Mouse (Mus musculus) heart, embryonic 15.5 days (tissue): ENCODE data around the gene Zscan2. TPM values are rescaled to one million over a fixed set of nuclear protein-coding genes. Genes with fewer than 3 reads are reported as not detected.

Source experiments
- ATAC-seq: fragments of 200-750 bp; cut with Nextera tagmentation; replicated peaks from 2 replicates; pipeline ENCODE4 v1.8.0; 2017; ENCODE audit warnings: low read depth, moderate TSS enrichment; ENCODE audit not compliant: insufficient number of reproducible peaks, insufficient read depth, low FRiP score
- H3K27ac ChIP-seq: fragments of 300-500 bp; sonication (generic); 2 replicates; pipeline ENCODE4 v1.5.1; 2015; ENCODE audit warnings: mild to moderate bottlenecking, inconsistent platforms
- H3K27me3 ChIP-seq: fragments of 300-500 bp; sonication (generic); 2 replicates; pipeline ENCODE4 v1.6.1; 2015; ENCODE audit warnings: inconsistent platforms
- H3K36me3 ChIP-seq: fragments of 300-500 bp; sonication (generic); 2 replicates; pipeline ENCODE4 v1.6.1; 2015; ENCODE audit warnings: mild to moderate bottlenecking, inconsistent platforms
- H3K4me1 ChIP-seq: fragments of 300-500 bp; sonication (generic); replicated peaks from 2 replicates; pipeline ENCODE4 v1.6.1; 2015; ENCODE audit warnings: inconsistent platforms
- H3K4me2 ChIP-seq: fragments of 300-500 bp; sonication (generic); 2 replicates; pipeline ENCODE4 v1.6.1; 2015; ENCODE audit warnings: inconsistent platforms, mild to moderate bottlenecking, moderate library complexity
- H3K4me3 ChIP-seq: fragments of 300-500 bp; sonication (generic); 2 replicates; pipeline ENCODE4 v1.5.1; 2015; ENCODE audit warnings: mild to moderate bottlenecking, inconsistent platforms
- H3K9ac ChIP-seq: fragments of 300-500 bp; sonication (generic); 2 replicates; pipeline ENCODE4 v1.6.1; 2015; ENCODE audit warnings: mild to moderate bottlenecking, inconsistent platforms
- H3K9me3 ChIP-seq: fragments of 300-500 bp; sonication (generic); replicated peaks from 2 replicates; pipeline ENCODE4 v1.6.1; 2016; ENCODE audit warnings: inconsistent platforms
- WGBS: fragments of 180-500 bp; shearing (Covaris S2); methylation state at CpG from one replicate; pipeline ENCODE4 v1.1.7; 2015; ENCODE audit warnings: mixed read lengths; 5-methylcytosine and 5-hydroxymethylcytosine counted together
- polyA plus RNA-seq: library from polyadenylated mRNA; unstranded; fragments of >200 nt; fragmentation: Nextera tagmentation; extraction: Ambion mirVana; gene quantifications from 2 replicates; pipeline ENCODE4 v1.2.1, GENCODE M21; 2015

Zscan2 gene
- 1.8 and 2.0 TPM in 2 replicates for polyA plus RNA-seq

DNA sequence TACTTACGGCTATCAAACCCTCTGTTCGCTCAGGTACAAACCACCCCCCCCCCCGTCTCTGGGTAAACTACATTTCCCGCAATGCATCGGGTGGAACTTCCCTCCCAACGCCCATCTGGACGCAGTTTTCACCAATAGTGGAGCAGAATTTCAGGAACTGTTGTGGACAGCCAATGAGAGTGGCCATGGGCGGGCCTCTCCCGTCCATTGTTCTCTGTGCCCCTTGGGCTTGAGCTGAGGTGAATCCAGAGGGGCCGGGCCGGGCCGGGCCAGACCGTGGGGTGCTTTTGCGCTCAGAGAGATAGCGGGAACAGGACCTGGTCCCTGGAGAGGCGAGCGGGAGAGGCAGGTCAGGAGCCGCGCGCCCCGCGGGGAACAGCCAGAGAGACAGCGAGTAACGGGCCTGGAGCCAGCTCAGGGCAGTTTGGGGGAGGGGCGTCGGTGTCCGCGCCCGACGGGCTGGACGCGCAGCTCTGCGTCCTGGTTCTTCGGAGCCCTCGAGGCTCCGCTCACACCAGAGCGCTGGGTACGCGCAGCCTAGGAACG, at the start of gene Zscan2:
Gene Zscan2 (plus strand): TSS at position 192 of the 546 bp plus-strand sequence.
- Histone ChIP-seq H3K4me3 (peak within 1 kb of the TSS; percentile 92), H3K4me1 (peaks cover 33% of the 10 kb centered on the region), H3K4me2 (peak within 1 kb of the TSS; percentile 85), H3K9me3 (no peaks in the 10 kb centered on the region), H3K9ac (peak within 1 kb of the TSS; percentile 92), H3K27ac (peak within 1 kb of the TSS; percentile 94), H3K27me3 (no peaks in the 10 kb centered on the region), H3K36me3 (0 out of 2 replicates have a peak, but pooled peaks cover 10% of the 10 kb centered on the region)
- under 1% methylated on average over 40 of the region's 40 CpGs for WGBS
- ATAC-seq = peak; percentile 96

- Histone ChIP-seq H3K4me2 (no peak overlapping the region), H3K27me3 (no peaks in the 10 kb centered on the region), H3K4me1 (peaks cover 5% of the 10 kb centered on the region; the same call in 1 of the 2 replicates), H3K9ac (no peak overlapping the region), H3K4me3 (no peak overlapping the region), H3K9me3 (no peaks in the 10 kb centered on the region), H3K36me3 (no peaks in the 10 kb centered on the region), H3K27ac (no peak overlapping the region)
- no peak for ATAC-seq
- 67% methylated on average over 4 of the region's 4 CpGs for WGBS
These were observed 47.3 kb upstream of the Zscan2 start for GRCm38 (mm10) chr7:80813397-80813796.

- no peaks in the 10 kb centered on the region for H3K9me3 ChIP-seq
- H3K4me1 ChIP-seq = peaks cover 5% of the 10 kb centered on the region; the same call in 1 of the 2 replicates
- H3K4me2 ChIP-seq = no peak overlapping the region
- no peak for ATAC-seq
- H3K4me3 ChIP-seq = no peak overlapping the region
- no peak overlapping the region for H3K9ac ChIP-seq
- H3K27ac ChIP-seq = no peak overlapping the region
- no peaks in the 10 kb centered on the region for H3K27me3 ChIP-seq
- no peaks in the 10 kb centered on the region for H3K36me3 ChIP-seq
- WGBS = 44% methylated on average over 5 of the region's 5 CpGs
These were observed 44.1 kb upstream of the Zscan2 start for GRCm38 (mm10) chr7:80816641-80817040.

- no peak overlapping the region for H3K4me2 ChIP-seq
- 84% methylated on average over 4 of the region's 4 CpGs for WGBS
- H3K27me3 ChIP-seq = no peaks in the 10 kb centered on the region
- no peaks in the 10 kb centered on the region for H3K9me3 ChIP-seq
- no peaks in the 10 kb centered on the region for H3K36me3 ChIP-seq
- H3K27ac ChIP-seq = no peak overlapping the region
- ATAC-seq = no peak
- H3K4me1 ChIP-seq = peaks cover 12% of the 10 kb centered on the region
- H3K9ac ChIP-seq = no peak overlapping the region
- H3K4me3 ChIP-seq = no peak overlapping the region
These were observed 39.9 kb upstream of the Zscan2 start for GRCm38 (mm10) chr7:80820838-80821237.

DNA sequence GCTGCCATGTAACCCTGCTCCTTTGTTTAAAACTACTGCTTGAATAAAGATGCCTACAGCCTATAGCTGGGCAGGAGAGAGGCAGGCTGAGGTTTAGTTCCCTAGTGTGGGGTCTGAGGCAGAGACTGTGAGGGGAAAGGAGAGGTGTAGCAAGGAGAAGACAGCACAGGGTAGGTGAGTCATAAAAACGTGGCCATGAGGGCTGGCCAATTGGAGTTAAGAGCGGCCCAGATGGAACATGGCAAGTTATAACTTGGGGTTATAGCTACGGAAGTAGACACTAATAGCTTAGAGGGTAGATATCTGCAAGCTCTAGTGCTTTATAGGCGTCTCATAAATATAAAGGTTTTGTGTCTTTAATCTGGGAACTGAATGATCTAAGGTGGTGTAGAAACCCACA, 37.5 kb upstream of the Zscan2 start:
- peak overlapping the region; percentile 65; the same call in 1 of the 2 replicates for H3K27ac ChIP-seq
- H3K4me1 ChIP-seq = peaks cover 9% of the 10 kb centered on the region
- no peak overlapping the region for H3K4me2 ChIP-seq
- H3K4me3 ChIP-seq = no peak overlapping the region
- no peaks in the 10 kb centered on the region for H3K27me3 ChIP-seq
- no peaks in the 10 kb centered on the region for H3K36me3 ChIP-seq
- no peaks in the 10 kb centered on the region for H3K9me3 ChIP-seq
- ATAC-seq = no peak
- H3K9ac ChIP-seq = no peak overlapping the region
- WGBS = 81% methylated on average over 4 of the region's 4 CpGs

- peaks cover 12% of the 10 kb centered on the region for H3K4me1 ChIP-seq
- H3K4me2 ChIP-seq = no peak overlapping the region
- peak overlapping the region; percentile 65 for H3K27ac ChIP-seq
- H3K9me3 ChIP-seq = no peaks in the 10 kb centered on the region
- 0 out of 2 replicates have a peak, but pooled peaks have one; percentile 31 for ATAC-seq
- H3K4me3 ChIP-seq = no peak overlapping the region
- H3K36me3 ChIP-seq = no peaks in the 10 kb centered on the region
- WGBS = 42% methylated on average over 11 of the region's 11 CpGs
- H3K9ac ChIP-seq = no peak overlapping the region
- H3K27me3 ChIP-seq = no peaks in the 10 kb centered on the region
These were observed 36.6 kb upstream of the Zscan2 start for GRCm38 (mm10) chr7:80823875-80824682.

- H3K9ac ChIP-seq = no peak within 1 kb of the TSS
- no peaks in the 10 kb centered on the region for H3K36me3 ChIP-seq
- H3K27ac ChIP-seq = no peak within 1 kb of the TSS
- peaks cover 18% of the 10 kb centered on the region for H3K4me1 ChIP-seq
- WGBS = 57% methylated on average over 11 of the region's 11 CpGs
- no peaks in the 10 kb centered on the region for H3K27me3 ChIP-seq
- no peak within 1 kb of the TSS for H3K4me2 ChIP-seq
- no peaks in the 10 kb centered on the region for H3K9me3 ChIP-seq
- ATAC-seq = no peak
- H3K4me3 ChIP-seq = no peak within 1 kb of the TSS
These were observed 34.8 kb upstream of the Zscan2 start, which contains the start of gene Iqgap1 for GRCm38 (mm10) chr7:80825843-80826403. Iqgap1 (minus strand) TSS chr7:80825974.

DNA sequence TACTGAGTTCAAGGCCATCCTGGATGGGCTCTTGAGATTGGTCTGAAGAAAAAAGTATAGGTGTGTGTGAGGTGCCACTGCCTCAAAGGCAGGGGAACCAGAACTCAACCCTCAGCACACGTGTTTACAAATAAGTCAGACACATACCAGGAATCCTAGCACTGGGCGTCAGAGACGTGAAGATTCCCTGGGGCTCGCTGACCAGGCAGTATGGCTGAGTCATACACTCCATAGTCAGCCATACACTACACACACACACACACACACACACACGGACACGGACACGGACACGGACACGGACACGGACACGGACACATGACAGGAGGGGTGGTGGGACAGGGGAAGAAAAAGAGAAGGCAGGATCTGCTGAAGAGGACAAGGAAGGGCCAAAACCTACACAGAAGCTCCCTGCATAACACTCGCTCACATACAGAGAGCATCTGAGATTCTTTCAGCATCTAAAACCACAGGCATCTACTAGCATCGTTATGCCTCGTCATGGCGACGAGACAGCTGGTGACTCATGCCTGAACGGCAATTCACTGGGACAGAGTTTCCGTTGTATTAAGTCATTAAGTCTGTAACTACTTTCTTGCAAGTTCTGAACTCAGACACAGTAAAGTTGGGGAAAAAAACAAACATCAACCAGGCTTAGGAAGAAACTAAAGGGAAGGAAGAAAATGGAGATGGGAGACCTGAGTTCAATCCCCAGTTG, 32.4 kb upstream of the Zscan2 start:
- Histone ChIP-seq H3K9me3 (no peaks in the 10 kb centered on the region), H3K4me1 (peaks cover 31% of the 10 kb centered on the region), H3K36me3 (no peaks in the 10 kb centered on the region), H3K4me3 (no peak overlapping the region), H3K4me2 (no peak overlapping the region), H3K27me3 (no peaks in the 10 kb centered on the region), H3K9ac (no peak overlapping the region), H3K27ac (no peak overlapping the region)
- 67% methylated on average over 18 of the region's 18 CpGs for WGBS
- no peak for ATAC-seq

- H3K36me3 ChIP-seq = no peaks in the 10 kb centered on the region
- ATAC-seq = no peak
- peak overlapping the region; percentile 20; the same call in 1 of the 2 replicates for H3K27ac ChIP-seq
- no peak overlapping the region for H3K4me3 ChIP-seq
- WGBS = 56% methylated on average over 15 of the region's 15 CpGs
- H3K4me2 ChIP-seq = no peak overlapping the region
- H3K4me1 ChIP-seq = peaks cover 28% of the 10 kb centered on the region
- H3K9me3 ChIP-seq = no peaks in the 10 kb centered on the region
- no peaks in the 10 kb centered on the region for H3K27me3 ChIP-seq
- H3K9ac ChIP-seq = no peak overlapping the region
These were observed 30.4 kb upstream of the Zscan2 start for GRCm38 (mm10) chr7:80830193-80830803.

- no peak for ATAC-seq
- 0 out of 2 replicates have a peak overlapping the region, but pooled peaks have one; percentile 34 for H3K27ac ChIP-seq
- 24% methylated on average over 4 of the region's 4 CpGs for WGBS
These were observed 28.5 kb upstream of the Zscan2 start for GRCm38 (mm10) chr7:80832191-80832590.

More at GRCm38 (mm10) chr7:80832191-80832590, 28.5 kb upstream of the Zscan2 start:
- peak overlapping the region; percentile 23; the same call in 1 of the 2 replicates for H3K4me2 ChIP-seq
- no peaks in the 10 kb centered on the region for H3K27me3 ChIP-seq
- H3K36me3 ChIP-seq = no peaks in the 10 kb centered on the region
- no peak overlapping the region for H3K4me3 ChIP-seq
- H3K9ac ChIP-seq = no peak overlapping the region
- H3K9me3 ChIP-seq = no peaks in the 10 kb centered on the region
- H3K4me1 ChIP-seq = peaks cover 32% of the 10 kb centered on the region
